Mouse (Mus musculus): ENCODE results near the gene Nop53. TPM values are rescaled to one million over a fixed set of nuclear protein-coding genes. Genes with fewer than 3 reads are reported as not detected.

The Nop53 gene
- polyA plus RNA-seq, 1 experiment = 504 TPM

- Histone ChIP-seq H3K4me3 (replicated peaks) (no peak overlapping the region), H3K36me3 (replicated peaks; ENCODE audit: low read length) (peaks cover 35% of the 10 kb centered on the region), H3K4me1 (peaks cover 21% of the 10 kb centered on the region), H3K27me3 (replicated peaks) (peaks cover 2% of the 10 kb centered on the region), H3K9me3 (no peaks in the 10 kb centered on the region)
- TF ChIP-seq GATA1 (IDR thresholded peaks at IDR 0.05; ENCODE audit: borderline replicate concordance, low read length) (no peak), FLI1 (IDR thresholded peaks at IDR 0.05; ENCODE audit: low read length) (no peak)
Measured at GRCm38 (mm10) chr7:15914751-15915150, 31.1 kb downstream of the Nop53 start.

- no peak overlapping the region for H3K4me3 ChIP-seq (replicated peaks)
- H3K4me1 ChIP-seq = peaks cover 16% of the 10 kb centered on the region
- no peaks in the 10 kb centered on the region for H3K9me3 ChIP-seq
- H3K27me3 ChIP-seq (replicated peaks) = peaks cover 2% of the 10 kb centered on the region
- no peak for TF ChIP-seq GATA1 (IDR thresholded peaks at IDR 0.05; ENCODE audit: borderline replicate concordance, low read length)
- peaks cover 30% of the 10 kb centered on the region for H3K36me3 ChIP-seq (replicated peaks; ENCODE audit: low read length)
Measured at GRCm38 (mm10) chr7:15914252-15914651, 31.6 kb downstream of the Nop53 start.

GRCm38 (mm10) chr7:15912183-15912582 lies 33.7 kb downstream of the Nop53 start:
- H3K4me1 ChIP-seq = peaks cover 11% of the 10 kb centered on the region
- TF ChIP-seq FLI1 (IDR thresholded peaks at IDR 0.05; ENCODE audit: low read length) (no peak), GATA1 (IDR thresholded peaks at IDR 0.05; ENCODE audit: borderline replicate concordance, low read length) (no peak)
- no peaks in the 10 kb centered on the region for H3K9me3 ChIP-seq
- H3K4me3 ChIP-seq (replicated peaks) = no peak overlapping the region
- peaks cover 5% of the 10 kb centered on the region for H3K27me3 ChIP-seq (replicated peaks)
- peaks cover 15% of the 10 kb centered on the region for H3K36me3 ChIP-seq (replicated peaks; ENCODE audit: low read length)

GRCm38 (mm10) chr7:15910521-15910920 lies 35.4 kb downstream of the Nop53 start:
- Histone ChIP-seq H3K36me3 (replicated peaks; ENCODE audit: low read length) (peaks cover 2% of the 10 kb centered on the region), H3K4me3 (replicated peaks) (no peak overlapping the region), H3K4me1 (peaks cover 11% of the 10 kb centered on the region), H3K27me3 (replicated peaks) (peaks cover 7% of the 10 kb centered on the region), H3K9me3 (no peaks in the 10 kb centered on the region)
- no peak for TF ChIP-seq FLI1 (IDR thresholded peaks at IDR 0.05; ENCODE audit: low read length)
- TF ChIP-seq GATA1 (IDR thresholded peaks at IDR 0.05; ENCODE audit: borderline replicate concordance, low read length) = no peak

- H3K36me3 ChIP-seq (replicated peaks; ENCODE audit: low read length) = no peaks in the 10 kb centered on the region
- peaks cover 15% of the 10 kb centered on the region for H3K27me3 ChIP-seq (replicated peaks)
- no peak overlapping the region for H3K4me3 ChIP-seq (replicated peaks)
- H3K4me1 ChIP-seq = peaks cover 6% of the 10 kb centered on the region
- TF ChIP-seq GATA1 (IDR thresholded peaks at IDR 0.05; ENCODE audit: borderline replicate concordance, low read length) (no peak), FLI1 (IDR thresholded peaks at IDR 0.05; ENCODE audit: low read length) (no peak)
- H3K9me3 ChIP-seq = no peaks in the 10 kb centered on the region
Measured at GRCm38 (mm10) chr7:15907971-15908590, 37.8 kb downstream of the Nop53 start.

- Histone ChIP-seq H3K27me3 (replicated peaks) (peaks cover 15% of the 10 kb centered on the region), H3K4me1 (no peaks in the 10 kb centered on the region), H3K4me3 (replicated peaks) (no peak overlapping the region), H3K9me3 (no peaks in the 10 kb centered on the region), H3K36me3 (replicated peaks; ENCODE audit: low read length) (no peaks in the 10 kb centered on the region)
- TF ChIP-seq GATA1 (IDR thresholded peaks at IDR 0.05; ENCODE audit: borderline replicate concordance, low read length) = no peak
- no peak for TF ChIP-seq FLI1 (IDR thresholded peaks at IDR 0.05; ENCODE audit: low read length)
Measured at GRCm38 (mm10) chr7:15906602-15907001, 39.3 kb downstream of the Nop53 start.

- Histone ChIP-seq H3K27me3 (replicated peaks) (peaks cover 14% of the 10 kb centered on the region), H3K9me3 (no peaks in the 10 kb centered on the region), H3K4me3 (replicated peaks) (no peak overlapping the region), H3K36me3 (replicated peaks; ENCODE audit: low read length) (no peaks in the 10 kb centered on the region), H3K4me1 (no peaks in the 10 kb centered on the region)
- TF ChIP-seq FLI1 (IDR thresholded peaks at IDR 0.05; ENCODE audit: low read length) = no peak
- TF ChIP-seq GATA1 (IDR thresholded peaks at IDR 0.05; ENCODE audit: borderline replicate concordance, low read length) = no peak
Measured at GRCm38 (mm10) chr7:15905861-15906260, 40.0 kb downstream of the Nop53 start.

- Histone ChIP-seq H3K27me3 (replicated peaks) (peaks cover 9% of the 10 kb centered on the region), H3K4me1 (no peaks in the 10 kb centered on the region), H3K36me3 (replicated peaks; ENCODE audit: low read length) (no peaks in the 10 kb centered on the region), H3K4me3 (replicated peaks) (no peak overlapping the region), H3K9me3 (no peaks in the 10 kb centered on the region)
- TF ChIP-seq FLI1 (IDR thresholded peaks at IDR 0.05; ENCODE audit: low read length) (no peak), GATA1 (IDR thresholded peaks at IDR 0.05; ENCODE audit: borderline replicate concordance, low read length) (no peak)
Measured at GRCm38 (mm10) chr7:15901366-15902048, 44.4 kb downstream of the Nop53 start.

GRCm38 (mm10) chr7:15894251-15894650 lies 51.6 kb downstream of the Nop53 start:
- H3K4me3 ChIP-seq (replicated peaks) = no peak overlapping the region
- H3K4me1 ChIP-seq = no peaks in the 10 kb centered on the region
- TF ChIP-seq GATA1 (IDR thresholded peaks at IDR 0.05; ENCODE audit: borderline replicate concordance, low read length) (no peak), FLI1 (IDR thresholded peaks at IDR 0.05; ENCODE audit: low read length) (no peak)
- H3K36me3 ChIP-seq (replicated peaks; ENCODE audit: low read length) = no peaks in the 10 kb centered on the region
- H3K9me3 ChIP-seq = no peaks in the 10 kb centered on the region
- H3K27me3 ChIP-seq (replicated peaks) = no peaks in the 10 kb centered on the region

Other genes with a start within 250 kb of the Nop53 start
- not detected in 2 replicates for gene Obox5, start 195.9 kb downstream of the Nop53 start, polyA plus RNA-seq (2012; ENCODE audit: insufficient read depth, low replicate concordance)
- not detected in 2 replicates for gene Obox6, start 106.4 kb downstream of the Nop53 start, polyA plus RNA-seq (2012; ENCODE audit: insufficient read depth, low replicate concordance)
- gene Crx, start 66.1 kb downstream of the Nop53 start, polyA plus RNA-seq (2012; ENCODE audit: insufficient read depth, low replicate concordance) = 0.12 TPM in 1 of 2 replicates, not detected in the other
- not detected in 2 replicates for gene Crxos, start 63.5 kb downstream of the Nop53 start, polyA plus RNA-seq (2012; ENCODE audit: insufficient read depth, low replicate concordance)
- gene Selenow, start 23.7 kb downstream of the Nop53 start, polyA plus RNA-seq (2012; ENCODE audit: insufficient read depth, low replicate concordance) = 1,012 and 1,066 TPM in 2 replicates
- gene Ehd2, start 21.5 kb upstream of the Nop53 start, polyA plus RNA-seq (2012; ENCODE audit: insufficient read depth, low replicate concordance) = 0.84 and 0.93 TPM in 2 replicates
- 30.6 and 132 TPM in 2 replicates for gene Bicra, start 101.8 kb upstream of the Nop53 start, polyA plus RNA-seq (2012; ENCODE audit: insufficient read depth, low replicate concordance)
- 0.15 TPM in 1 of 2 replicates, not detected in the other for gene Zfp541, start 115.7 kb upstream of the Nop53 start, polyA plus RNA-seq (2012; ENCODE audit: insufficient read depth, low replicate concordance)
- 161 and 318 TPM in 2 replicates for gene Napa, start 152.4 kb upstream of the Nop53 start, polyA plus RNA-seq (2012; ENCODE audit: insufficient read depth, low replicate concordance)
- 5.7 and 14.1 TPM in 2 replicates for gene Kptn, start 173.8 kb upstream of the Nop53 start, polyA plus RNA-seq (2012; ENCODE audit: insufficient read depth, low replicate concordance)
- not detected in 2 replicates for gene Slc8a2, start 183.8 kb upstream of the Nop53 start, polyA plus RNA-seq (2012; ENCODE audit: insufficient read depth, low replicate concordance)
- gene Meis3, start 229.0 kb upstream of the Nop53 start, polyA plus RNA-seq (2012; ENCODE audit: insufficient read depth, low replicate concordance) = 1.4 TPM in 1 of 2 replicates, not detected in the other